Mouse (Mus musculus) thymus, postnatal 14 days (tissue): ENCODE measurements around the gene Matn1.

ENCODE experiments used
- DNase-seq: peaks from one replicate; pipeline ENCODE4 v3.0.0; 2021

Matn1 gene

DNA sequence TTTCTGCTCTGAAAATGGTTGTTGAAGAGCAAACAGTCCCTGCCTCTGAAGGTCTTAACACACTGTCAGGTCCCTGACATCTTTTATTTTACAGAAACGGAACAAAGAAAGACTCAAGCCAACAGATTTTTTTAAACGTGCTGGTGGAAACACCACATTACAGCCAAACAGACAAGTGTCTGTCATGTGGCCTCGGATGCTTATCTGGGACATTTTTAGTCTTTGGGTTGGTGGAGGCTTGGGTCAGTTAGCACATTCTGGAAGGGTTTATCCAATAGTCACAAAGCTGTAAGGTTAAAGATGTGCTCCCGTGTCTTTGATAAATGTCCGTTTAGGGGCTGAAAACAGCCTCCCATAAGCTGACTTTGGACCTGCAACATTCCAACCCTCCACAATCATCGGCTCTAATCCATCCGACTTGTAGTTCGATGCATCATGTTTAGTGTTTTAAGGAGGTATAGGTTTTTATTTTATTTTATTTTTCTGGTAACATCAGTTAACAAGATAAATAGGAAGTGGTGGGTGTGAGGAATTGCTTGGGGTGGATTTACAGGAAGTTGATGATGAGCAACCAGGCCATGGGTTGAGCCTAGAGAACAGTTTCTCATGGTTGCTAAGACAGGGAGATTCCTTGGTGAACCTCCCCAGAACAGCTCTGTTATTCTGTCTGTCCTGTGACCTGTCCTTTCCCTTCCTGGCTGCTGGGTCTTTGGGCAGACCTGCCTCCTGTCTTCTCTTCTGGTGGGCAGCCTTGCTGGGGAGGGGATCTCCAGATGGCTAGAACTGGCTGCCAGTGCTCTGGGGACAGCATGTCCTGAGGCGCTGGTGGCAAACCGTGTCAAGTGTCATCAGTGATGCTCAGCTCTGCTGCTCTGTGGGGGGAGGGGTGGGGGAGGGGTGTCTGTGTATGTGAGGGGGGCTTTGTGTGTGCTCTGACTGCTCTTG is 25.1 kb upstream of the Matn1 start:
- DNase-seq = no peak

DNA sequence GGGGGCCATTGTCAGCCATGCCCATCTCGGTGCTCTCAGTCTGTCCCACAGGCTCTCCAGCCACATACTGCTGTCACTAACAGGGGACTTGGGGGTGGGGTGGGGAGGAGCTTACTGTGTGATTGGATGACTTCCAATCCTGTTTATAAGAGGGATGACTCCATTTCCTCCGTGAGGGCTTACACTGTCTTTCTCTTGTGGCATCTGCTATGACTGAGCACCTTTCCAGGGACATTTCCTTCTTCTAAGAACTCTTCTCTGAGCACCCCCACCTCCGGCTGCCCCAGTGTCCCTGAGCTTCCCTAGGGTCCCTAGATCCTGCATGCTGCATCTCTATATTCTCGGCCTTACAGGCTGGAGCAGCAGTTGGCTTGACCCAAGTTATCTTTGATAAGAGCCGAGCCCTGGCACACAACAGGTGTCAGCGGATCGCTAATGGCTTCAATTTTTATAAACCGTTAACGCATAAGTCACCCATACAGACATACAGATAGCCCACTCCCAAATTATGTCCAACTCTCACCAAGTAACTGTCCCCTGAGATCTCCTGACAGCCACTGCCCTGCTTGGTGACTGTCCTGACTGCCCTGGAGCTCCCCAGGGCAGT is 24.3 kb upstream of the Matn1 start:
- DNase-seq = no peak

DNA sequence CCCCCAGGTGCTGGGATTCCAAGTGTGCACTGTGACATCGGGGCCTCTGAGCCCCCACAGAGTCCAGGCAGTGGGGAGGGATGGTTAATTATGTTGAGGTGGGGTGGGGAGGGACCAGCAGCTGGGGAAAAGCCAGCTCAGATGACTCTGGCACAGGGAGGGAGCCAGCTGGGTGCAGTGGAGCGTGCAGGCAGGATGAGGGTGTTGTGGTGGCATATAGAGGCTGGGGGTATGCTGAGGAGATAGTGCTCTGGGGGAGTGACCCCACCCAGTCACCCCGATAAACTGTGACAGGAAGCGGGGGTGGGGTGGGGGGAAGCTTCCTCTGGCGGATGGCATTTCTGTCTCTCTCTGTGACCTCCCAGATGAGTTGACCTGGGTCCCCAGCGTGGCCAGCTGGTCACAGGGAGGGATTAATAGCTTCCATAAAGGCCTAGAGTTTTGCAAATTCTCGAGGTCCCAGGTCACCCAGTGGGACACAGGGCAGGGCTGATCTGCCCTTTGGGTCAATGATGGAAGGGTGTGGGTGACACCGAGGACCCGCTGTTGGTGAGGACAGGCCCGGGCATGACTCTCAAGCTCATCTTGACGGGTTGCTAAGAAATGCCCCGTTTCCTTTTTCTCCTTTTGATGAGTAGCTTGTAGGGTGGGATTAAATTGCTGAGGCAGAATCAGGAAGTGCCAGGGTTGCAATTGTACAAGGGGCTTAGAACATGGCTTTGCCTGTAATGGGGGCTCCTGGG is 23.1 kb upstream of the Matn1 start:
- peak; percentile 83 for DNase-seq

DNA sequence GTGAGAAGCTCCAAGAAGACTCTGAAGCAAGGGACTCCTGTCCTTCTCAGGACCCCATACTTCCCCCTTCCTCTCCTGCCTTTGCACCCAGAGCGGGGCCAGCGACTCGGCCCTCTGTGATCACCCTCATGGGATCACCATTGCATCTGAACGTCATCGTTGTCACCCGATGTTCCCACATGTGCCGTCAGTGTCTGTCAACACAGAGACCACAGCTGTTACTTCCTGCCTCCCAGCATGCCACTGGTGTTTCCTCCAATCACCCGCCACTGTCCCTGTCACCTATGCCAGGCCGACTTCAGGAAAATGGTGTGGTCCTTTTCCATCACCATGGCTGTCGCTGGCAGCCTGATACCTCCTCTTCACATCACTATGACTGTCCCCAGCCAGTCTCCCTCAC is 22.2 kb upstream of the Matn1 start:
- DNase-seq = peak; percentile 52

DNA sequence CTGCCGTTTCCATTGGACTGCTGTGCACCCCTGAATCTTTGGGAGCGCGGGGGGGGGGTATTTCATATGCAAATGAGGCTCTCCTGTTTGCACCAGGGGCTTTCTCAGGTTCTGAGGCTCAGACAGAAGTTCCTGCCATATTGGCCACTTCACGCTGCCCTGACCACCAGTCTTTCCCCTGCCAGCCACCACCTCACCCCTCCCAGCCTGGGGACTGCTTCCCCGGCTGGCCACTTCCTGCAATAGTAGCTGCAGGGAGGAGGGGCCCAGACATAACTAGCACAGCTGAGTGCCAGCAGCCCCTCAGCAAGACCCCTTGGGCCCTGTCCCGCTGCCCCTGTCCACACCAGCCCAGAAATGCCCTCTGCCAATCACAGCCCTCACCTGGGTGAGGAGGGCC is 17.9 kb upstream of the Matn1 start:
- DNase-seq = no peak

DNA sequence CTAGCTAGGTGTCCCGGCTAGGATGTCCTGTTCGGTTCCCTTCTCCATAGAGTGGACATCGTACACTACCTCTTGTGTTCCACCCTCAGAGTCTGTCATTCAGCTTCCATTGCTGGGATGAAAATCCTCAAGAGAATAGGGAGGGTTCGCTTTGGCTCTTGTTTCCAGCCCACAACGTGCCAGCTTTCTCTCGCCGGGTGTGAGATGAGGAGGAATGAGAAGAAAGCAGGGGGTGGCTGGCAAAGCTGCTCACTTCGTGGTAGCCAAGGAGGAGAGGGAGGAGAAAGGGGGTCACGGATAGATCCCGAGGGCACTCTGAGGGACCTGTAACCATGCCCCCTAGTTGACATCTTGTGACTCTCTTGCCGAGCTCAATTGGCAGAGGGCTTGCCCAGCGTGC is 16.4 kb upstream of the Matn1 start:
- no peak for DNase-seq

DNA sequence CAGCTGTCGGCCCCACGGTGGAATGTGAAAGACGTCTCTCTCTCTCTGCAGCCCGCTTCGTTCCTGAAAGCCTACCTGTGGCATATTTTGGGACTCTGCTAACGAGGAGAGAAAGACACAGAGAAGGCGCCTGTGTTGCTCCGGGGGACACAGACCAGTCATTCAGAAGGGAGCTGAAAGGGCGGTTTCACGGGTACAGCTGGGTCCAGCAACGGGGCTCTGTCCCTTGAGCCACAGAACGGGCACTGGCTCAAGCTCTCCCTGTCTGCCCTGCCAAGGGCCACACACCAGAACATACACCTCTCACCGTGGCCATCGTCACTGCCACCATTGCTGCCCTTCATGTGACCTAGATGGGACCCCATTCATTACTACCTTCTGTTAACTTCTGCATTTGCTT is 1.5 kb upstream of the Matn1 start:
- DNase-seq = no peak

DNA sequence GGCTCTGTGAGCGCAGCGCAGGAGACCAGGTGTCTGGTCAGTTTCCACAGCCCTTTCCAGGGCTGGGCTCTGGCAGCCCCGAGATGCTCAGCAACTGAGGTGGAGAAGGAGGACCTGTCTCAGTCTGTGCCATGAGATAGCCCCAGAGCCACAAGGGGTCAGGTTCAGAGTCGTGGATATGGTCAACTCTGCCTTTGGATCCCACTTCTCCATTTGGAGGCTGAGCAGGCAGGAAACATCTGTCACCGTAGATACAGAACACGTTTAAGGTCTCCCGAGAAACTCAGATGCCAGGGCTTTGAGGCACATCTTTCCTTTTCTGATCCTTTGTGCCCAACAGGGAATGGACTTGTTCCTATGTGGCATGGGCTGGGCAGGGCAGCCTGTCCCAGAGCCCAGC is 594 bp downstream of the Matn1 start:
- DNase-seq = no peak

DNA sequence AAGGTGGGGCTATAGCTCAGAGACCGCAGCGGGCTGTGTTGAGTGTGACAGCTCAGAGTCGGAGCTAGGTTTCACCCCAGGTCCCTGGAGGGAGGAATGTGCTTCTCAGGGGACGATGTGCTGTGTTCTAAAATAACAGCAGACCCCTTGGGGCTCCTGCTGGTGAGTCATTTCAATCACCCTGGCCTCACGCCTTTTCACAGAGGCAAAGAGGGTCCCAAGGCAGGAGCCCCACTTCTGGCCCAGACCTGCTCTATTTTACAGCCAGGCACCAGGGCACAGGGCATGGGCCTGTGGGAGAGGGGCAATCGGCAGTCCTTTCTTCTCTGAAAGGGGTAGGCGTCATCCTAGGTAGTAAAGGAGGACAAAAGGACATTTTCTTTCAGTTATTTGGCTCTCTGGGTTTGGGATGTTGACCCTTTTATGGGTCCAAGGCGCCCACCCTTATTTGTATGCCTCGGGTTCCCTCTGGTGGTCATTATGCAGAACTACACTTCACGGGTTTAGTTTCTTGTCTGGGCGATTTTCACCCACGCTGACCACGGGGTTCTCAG is 3.0 kb downstream of the Matn1 start:
- DNase-seq = peak; percentile 41

DNA sequence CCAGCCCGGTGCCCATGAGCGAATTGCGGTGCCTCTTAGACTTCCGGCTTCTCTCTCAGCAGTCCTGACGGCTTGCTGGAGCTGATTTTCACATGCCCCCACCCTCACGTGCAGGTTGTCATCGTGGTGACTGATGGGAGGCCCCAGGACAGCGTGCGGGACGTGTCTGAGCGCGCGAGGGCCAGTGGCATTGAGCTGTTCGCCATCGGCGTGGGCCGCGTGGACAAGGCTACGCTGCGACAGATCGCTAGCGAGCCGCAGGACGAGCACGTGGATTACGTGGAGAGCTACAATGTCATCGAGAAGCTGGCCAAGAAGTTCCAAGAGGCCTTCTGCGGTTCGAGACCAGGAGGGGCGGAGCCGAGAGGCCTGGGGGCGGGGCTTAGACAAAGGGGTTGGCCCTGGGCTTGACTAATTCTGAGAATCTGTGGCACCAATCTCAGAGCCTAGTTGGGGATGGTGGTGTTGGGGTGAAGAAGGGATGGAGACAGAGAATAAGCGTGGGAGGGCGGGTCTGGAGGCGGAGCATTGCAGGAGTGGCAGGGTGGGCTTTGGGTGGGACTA is 5.7 kb downstream of the Matn1 start:
- no peak for DNase-seq

DNA sequence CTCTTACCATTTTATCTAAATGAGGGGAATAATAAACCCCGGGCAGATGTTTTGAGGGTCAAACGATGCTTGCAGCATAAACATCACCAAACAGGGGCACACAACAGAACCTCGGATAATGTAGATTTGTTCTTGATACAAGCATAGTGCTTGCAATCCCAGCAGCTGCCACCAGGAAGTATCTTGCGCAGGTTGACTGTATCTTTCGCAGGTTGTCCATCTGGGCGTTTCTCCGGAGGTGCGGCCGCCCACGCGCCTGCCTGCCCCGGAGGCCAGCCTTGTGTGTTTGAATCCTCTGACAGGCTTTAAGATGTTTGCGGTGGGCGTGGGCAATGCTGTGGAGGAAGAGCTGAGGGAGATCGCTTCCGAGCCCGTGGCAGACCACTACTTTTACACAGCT is 8.3 kb downstream of the Matn1 start:
- peak; percentile 48 for DNase-seq

DNA sequence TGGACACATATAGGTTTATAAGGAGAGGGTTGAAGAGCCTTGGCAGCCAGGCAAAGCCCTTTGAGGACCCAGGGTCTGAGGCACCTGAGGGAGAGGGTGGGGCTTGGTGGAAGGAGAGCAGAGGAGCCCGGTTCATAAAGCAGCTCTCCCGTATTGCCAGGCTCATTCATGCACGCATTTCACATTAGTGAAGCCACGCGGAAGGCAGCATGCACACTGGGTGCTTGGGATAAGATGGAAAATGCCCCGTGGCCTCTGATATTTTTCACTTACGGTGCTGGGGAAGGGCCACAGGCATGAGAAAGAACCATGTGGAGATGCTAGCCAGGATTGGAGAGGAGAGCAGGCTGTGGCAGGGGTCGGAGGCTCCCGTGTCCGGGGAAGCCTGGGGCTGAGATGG is 13.0 kb downstream of the Matn1 start:
- no peak for DNase-seq

DNA sequence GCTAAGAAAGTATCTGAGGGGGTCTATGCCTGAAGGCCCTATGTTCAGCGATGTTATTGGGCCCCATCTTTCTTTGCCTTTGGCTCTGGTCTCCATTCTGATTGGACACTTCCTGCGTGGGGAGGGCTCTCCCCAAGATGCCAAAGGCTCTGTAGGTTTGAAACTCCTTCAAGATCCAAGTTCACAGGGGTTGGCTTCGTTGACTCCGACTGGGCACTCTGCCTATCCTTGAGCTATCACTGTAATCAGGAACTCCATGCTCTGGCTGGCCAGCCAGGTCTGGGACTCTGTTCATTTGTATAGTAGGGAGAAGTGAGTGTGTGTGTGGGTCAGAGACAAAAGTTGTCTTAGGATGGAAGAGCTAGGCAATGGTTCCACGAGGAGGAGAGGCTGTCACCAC is 14.6 kb downstream of the Matn1 start:
- DNase-seq = no peak

DNA sequence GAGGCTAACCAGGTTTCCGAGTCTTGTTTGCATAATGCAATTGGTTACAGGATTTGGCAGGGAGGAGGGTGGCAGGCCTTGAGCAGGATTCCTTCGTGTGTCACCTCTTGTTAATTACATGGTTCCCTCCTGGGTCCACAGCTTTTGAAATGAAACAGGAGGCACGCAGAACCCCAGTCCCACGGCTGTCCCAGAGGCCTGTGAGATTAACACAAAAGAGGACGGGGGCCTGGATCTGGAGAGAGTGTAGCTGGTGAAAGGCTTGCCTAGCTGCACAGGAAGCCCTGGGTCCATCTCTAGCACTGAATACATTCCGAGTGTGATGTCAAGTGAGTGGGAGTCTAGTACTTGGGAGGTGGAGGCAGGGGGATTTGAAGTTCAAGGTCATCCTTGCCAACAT is 15.5 kb downstream of the Matn1 start:
- DNase-seq = no peak

DNA sequence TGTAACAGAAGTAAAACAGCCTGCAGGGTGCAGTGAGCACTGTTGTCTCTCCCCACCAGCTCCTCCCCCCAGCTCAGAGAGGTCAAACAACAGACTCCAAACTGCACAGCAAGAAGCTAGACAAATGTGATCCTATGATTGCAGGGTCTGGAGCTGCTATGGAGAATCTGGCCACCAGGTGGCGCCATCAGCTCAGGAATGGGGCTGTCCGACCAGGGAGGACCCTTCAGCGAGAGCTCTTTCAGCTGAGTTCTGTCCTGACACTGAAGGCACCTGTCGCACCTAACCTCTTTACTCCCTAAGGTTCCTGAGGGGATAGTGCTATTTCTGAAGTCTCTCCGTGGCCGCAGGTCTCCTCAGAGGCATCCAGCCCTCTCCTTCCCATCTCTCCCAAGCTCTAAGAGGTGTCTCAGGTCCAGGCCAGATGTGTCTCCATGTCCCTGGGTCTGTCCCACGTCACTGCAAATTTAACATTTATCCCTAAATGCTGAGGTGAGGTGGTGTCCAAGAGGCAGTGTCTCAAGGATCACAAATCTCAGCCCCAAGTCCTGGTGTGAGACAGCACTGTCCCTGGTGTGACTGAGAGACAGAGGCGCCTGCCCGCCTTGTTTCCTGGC is 16.0 kb downstream of the Matn1 start:
- peak; percentile 81 for DNase-seq

DNA sequence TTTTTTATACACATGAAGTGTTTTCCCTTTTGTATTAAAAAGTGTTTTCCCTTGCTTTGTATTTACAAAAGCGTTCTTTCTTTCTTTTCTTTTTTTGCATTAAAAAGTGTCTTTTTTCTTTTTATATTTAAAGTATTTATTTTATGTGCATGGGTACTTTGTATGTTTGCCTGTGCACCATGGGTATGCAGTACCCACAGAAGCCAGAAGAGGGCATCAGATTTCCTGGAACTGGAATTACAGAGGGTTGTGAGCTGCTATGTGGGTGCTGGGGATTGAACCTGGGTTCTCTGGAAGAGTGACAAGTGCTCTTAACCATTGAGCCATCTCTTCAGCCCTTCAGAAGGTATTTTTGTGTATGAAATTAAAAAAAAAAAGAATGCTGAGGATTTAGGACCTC is 27.1 kb downstream of the Matn1 start:
- no peak for DNase-seq

DNA sequence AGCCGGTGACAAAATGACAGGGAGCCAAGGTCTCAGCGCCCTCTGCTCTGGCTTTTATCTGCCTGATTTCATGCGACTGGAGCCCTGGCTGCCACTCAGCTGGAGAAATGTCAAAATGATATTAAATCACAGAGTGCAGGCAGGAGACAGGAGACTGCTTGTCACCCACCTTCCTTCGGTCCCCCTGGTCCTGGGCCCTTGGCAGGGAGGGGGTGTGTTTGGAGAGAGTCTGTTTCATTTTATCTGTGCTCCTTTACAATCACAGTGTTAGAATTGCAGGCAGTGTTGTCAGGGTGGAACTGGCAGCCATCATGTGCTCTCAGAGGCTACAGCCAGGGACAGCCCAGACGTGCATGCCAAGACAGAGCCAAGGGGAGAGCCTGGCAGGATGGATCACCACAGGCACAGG is 28.2 kb downstream of the Matn1 start:
- no peak for DNase-seq

DNA sequence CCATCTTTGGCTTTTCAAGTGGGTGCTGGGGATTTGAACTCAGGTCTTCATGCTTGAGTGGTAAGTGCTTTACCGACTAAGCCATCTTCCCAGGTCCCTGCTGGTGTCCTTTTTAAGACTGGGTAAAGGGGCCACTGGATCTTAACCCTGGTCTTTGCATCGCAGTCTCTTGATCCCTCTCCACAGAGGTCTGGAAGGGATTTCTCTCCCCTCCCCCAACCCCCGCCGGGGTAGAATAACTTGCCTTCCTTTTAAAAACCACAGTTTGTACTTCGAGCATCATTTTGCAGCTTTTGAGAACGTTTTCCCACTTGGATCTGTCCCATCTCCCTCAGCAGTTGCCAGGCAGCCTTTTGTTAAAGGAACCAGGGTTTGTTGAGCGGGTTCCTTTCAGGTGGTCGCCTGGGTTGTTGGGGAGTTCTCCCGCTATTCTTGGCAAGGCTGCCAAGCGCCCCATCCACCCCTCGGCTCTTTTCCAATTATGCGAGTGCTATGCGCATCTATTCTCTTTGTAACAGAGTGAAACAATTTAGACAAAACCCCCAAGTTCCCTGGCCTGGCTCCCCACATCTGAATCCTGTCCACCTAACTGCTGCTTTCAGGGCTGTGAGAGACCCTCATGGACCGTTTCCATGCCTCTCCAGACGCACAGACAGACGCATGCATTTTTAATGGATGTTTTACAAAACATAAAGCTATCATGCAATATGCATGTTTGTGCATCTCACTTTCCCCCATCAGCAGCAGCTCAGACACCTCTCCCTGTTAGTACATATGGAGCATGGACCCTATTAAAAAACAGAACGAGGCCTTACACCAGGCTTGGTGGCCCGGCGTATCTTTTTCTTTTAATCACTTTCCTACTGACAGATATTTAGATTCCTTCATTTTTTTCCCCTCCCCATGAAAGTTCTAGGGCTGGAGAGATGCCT is 29.4 kb downstream of the Matn1 start:
- DNase-seq = no peak

DNA sequence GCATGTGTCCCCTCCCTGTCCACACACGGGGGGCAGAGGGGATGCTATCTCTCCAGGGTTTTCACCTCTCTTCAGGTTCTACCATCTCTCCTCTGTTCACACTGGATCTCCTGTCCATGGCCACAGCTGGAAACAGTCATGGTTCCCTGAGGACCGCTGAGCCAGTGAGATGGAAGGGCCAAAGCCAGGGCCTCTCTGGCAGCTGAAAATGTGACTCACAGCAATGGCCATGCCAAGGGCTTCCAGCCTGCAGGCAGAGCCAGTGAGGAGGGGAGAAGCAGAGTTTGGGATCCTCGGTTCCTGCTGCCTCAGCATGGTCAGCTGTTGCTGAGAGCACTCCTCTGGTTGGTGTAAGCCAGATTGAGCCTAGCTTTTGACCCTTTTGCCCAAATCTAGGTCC is 34.8 kb downstream of the Matn1 start:
- no peak for DNase-seq

DNA sequence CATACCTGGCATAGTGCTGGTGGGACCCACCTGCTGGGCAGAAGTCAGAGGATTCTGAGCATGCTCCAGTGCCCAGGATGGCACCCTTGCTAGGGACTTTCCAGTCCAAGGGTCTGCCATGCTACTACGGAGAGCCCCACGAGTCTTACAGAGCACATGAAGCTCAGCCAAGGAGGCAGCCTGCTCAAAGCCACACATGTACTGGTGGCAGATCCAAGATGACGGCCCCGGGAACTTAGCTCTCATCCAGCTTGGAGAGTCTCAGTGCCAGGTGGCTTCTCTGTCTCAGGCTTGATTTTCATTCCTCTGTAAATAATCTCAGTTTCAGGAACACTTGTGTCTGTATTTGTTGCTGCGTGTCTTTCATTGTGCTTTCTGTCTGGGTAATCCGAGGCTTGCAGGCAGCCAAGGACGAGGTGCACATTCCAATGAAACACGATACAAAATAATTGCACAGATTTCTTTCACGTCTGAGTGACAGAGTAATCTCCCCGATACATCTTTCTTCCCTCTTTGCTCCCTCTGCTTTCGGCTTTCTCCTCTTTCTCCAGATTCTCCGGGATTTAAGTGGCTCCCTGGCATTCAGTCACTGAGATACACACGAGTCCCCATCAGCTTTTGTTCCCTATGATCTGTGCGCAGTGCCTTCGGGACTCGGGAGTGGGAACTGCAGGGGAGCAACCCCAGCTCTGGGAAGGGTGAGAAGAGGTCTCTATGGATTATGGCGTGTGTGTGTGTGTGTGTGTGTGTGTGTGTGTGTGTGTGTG is 40.4 kb downstream of the Matn1 start:
- no peak for DNase-seq

DNA sequence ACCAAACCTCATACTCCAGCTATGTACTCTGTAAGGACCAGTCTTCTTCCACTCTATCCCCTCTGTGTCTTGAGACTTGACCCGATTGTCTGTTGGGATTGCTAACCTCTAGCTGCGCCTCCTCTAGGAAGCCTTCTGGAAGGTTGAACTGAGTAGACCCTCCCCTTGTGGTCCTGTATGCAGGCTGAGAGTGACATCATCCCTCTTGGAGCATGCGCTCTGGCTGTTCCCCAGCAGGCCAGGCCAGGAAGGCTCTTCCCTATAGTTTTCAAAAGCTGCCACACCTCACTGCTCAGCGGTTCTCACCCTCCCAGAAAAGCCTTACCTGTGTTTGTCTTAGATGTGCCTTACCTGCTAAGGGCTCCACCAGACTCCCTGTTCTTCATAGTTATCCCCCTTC is 42.9 kb downstream of the Matn1 start:
- DNase-seq = no peak
